Mouse (Mus musculus) midbrain, postnatal 0 days (tissue): ENCODE measurements at regions not wholly inside any gene's neighbourhood (a gene's known extent, or its start where the extent isn't known, plus 50 kb on each side); places are given as distances from the start of the nearest gene placed in this dataset.

ENCODE experiments used
- ATAC-seq: fragments of 200-750 bp; cut with Nextera tagmentation; 2 replicates; pipeline ENCODE4 v1.8.0; 2017; ENCODE audit warnings: moderate number of reproducible peaks, mild to moderate bottlenecking, moderate TSS enrichment, moderate library complexity; ENCODE audit not compliant: low FRiP score
- DNase-seq: peaks from one replicate; pipeline ENCODE4 v3.0.0-alpha.2; 2015; ENCODE audit warnings: low spot score
- H3K27ac ChIP-seq: fragments of 300-500 bp; sonication (generic); 2 replicates; pipeline ENCODE4 v1.5.1; 2014; ENCODE audit warnings: low read depth, mild to moderate bottlenecking, low read length, mixed read lengths
- H3K27me3 ChIP-seq: fragments of 300-500 bp; sonication (generic); 2 replicates; pipeline ENCODE4 v1.6.1; 2014; ENCODE audit warnings: low read length, control low read depth, mixed read lengths; ENCODE audit not compliant: insufficient read depth
- H3K36me3 ChIP-seq: fragments of 300-500 bp; sonication (generic); 2 replicates; pipeline ENCODE4 v1.6.1; 2014; ENCODE audit warnings: low read length, control low read depth, mixed read lengths; ENCODE audit not compliant: insufficient read depth
- H3K4me1 ChIP-seq: fragments of 300-500 bp; sonication (generic); 2 replicates; pipeline ENCODE4 v1.6.1; 2014; ENCODE audit warnings: mild to moderate bottlenecking, control low read depth, antibody characterized with exemption, low read length, mixed read lengths; ENCODE audit not compliant: insufficient read depth
- H3K4me2 ChIP-seq: fragments of 300-500 bp; sonication (generic); 2 replicates; pipeline ENCODE4 v1.6.1; 2014; ENCODE audit warnings: low read depth, mild to moderate bottlenecking, low read length, mixed read lengths; ENCODE audit not compliant: poor library complexity, severe bottlenecking
- H3K4me3 ChIP-seq: fragments of 300-500 bp; sonication (generic); 2 replicates; pipeline ENCODE4 v1.5.1; 2014; ENCODE audit warnings: low read depth, mild to moderate bottlenecking, low read length, moderate library complexity
- H3K9ac ChIP-seq: fragments of 300-500 bp; sonication (generic); replicated peaks from 2 replicates; pipeline ENCODE4 v1.6.1; 2014; ENCODE audit warnings: mild to moderate bottlenecking, low read length, moderate library complexity, mixed read lengths; ENCODE audit not compliant: poor library complexity, severe bottlenecking
- H3K9me3 ChIP-seq: fragments of 300-500 bp; sonication (generic); 2 replicates; pipeline ENCODE4 v1.6.1; 2016; ENCODE audit warnings: low read length, control low read depth
- CTCF ChIP-seq: IDR thresholded peaks from 2 replicates; pipeline ENCODE4 v1.5.1; 2016; ENCODE audit warnings: antibody characterized with exemption, mild to moderate bottlenecking
- WGBS: fragments of 180-500 bp; shearing (Covaris S2); extraction: QIAGEN DNeasy Blood & Tissue Kit; methylation state at CpG from one replicate; pipeline ENCODE4 v1.1.7; 2014; 5-methylcytosine and 5-hydroxymethylcytosine counted together

GRCm38 (mm10) chr11:64590091-64590490 lies 153.6 kb upstream of the F930015N05Rik start:
- Histone ChIP-seq H3K27ac (no peak overlapping the region), H3K27me3 (no peaks in the 10 kb centered on the region), H3K4me1 (no peaks in the 10 kb centered on the region), H3K36me3 (no peaks in the 10 kb centered on the region), H3K9ac (no peak overlapping the region), H3K4me2 (no peak overlapping the region), H3K4me3 (no peak overlapping the region), H3K9me3 (no peaks in the 10 kb centered on the region)
- DNase-seq (no peak), ATAC-seq (no peak)
- WGBS: 87% methylated on average over 4 of the region's 4 CpGs
- no peak for TF ChIP-seq CTCF

- H3K36me3 ChIP-seq: no peaks in the 10 kb centered on the region
- 80% methylated on average over 2 of the region's 2 CpGs for WGBS
- no peak for TF ChIP-seq CTCF
- no peak for ATAC-seq
- H3K4me3 ChIP-seq: no peak overlapping the region
- H3K27me3 ChIP-seq: no peaks in the 10 kb centered on the region
- H3K27ac ChIP-seq: no peak overlapping the region
- H3K9ac ChIP-seq: no peak overlapping the region
- no peaks in the 10 kb centered on the region for H3K4me1 ChIP-seq
- DNase-seq: no peak
- no peak overlapping the region for H3K4me2 ChIP-seq
- no peaks in the 10 kb centered on the region for H3K9me3 ChIP-seq
Observed at GRCm38 (mm10) chr11:64592253-64592652, 155.8 kb upstream of the F930015N05Rik start.

GRCm38 (mm10) chr11:64597305-64597704 lies 160.9 kb upstream of the F930015N05Rik start:
- WGBS: 53% methylated on average over 4 of the region's 4 CpGs
- TF ChIP-seq CTCF: no peak
- Histone ChIP-seq H3K9me3 (no peaks in the 10 kb centered on the region), H3K4me1 (no peaks in the 10 kb centered on the region), H3K36me3 (no peaks in the 10 kb centered on the region), H3K27ac (no peak overlapping the region), H3K9ac (no peak overlapping the region), H3K27me3 (no peaks in the 10 kb centered on the region), H3K4me2 (no peak overlapping the region), H3K4me3 (no peak overlapping the region)
- DNase-seq (peak; percentile 42), ATAC-seq (no peak)

GRCm38 (mm10) chr11:64599178-64599577 lies 162.7 kb upstream of the F930015N05Rik start:
- Histone ChIP-seq H3K27me3 (no peaks in the 10 kb centered on the region), H3K27ac (no peak overlapping the region), H3K9me3 (no peaks in the 10 kb centered on the region), H3K36me3 (no peaks in the 10 kb centered on the region), H3K4me3 (no peak overlapping the region), H3K4me2 (no peak overlapping the region), H3K9ac (no peak overlapping the region), H3K4me1 (no peaks in the 10 kb centered on the region)
- 71% methylated on average over 3 of the region's 3 CpGs for WGBS
- DNase-seq: peak; percentile 41
- no peak for TF ChIP-seq CTCF
- no peak for ATAC-seq

GRCm38 (mm10) chr11:64600201-64601102 lies 164.0 kb upstream of the F930015N05Rik start:
- Histone ChIP-seq H3K9ac (no peak overlapping the region), H3K27ac (no peak overlapping the region), H3K9me3 (no peaks in the 10 kb centered on the region), H3K27me3 (no peaks in the 10 kb centered on the region), H3K4me3 (no peak overlapping the region), H3K36me3 (no peaks in the 10 kb centered on the region), H3K4me1 (no peaks in the 10 kb centered on the region), H3K4me2 (no peak overlapping the region)
- WGBS: 41% methylated on average over 10 of the region's 10 CpGs
- TF ChIP-seq CTCF: no peak
- peak; percentile 59 for DNase-seq
- no peak for ATAC-seq

- Histone ChIP-seq H3K4me3 (no peak overlapping the region), H3K27me3 (no peaks in the 10 kb centered on the region), H3K9me3 (no peaks in the 10 kb centered on the region), H3K27ac (no peak overlapping the region), H3K4me1 (no peaks in the 10 kb centered on the region), H3K4me2 (no peak overlapping the region), H3K36me3 (no peaks in the 10 kb centered on the region), H3K9ac (no peak overlapping the region)
- 77% methylated on average over 2 of the region's 2 CpGs for WGBS
- ATAC-seq (no peak), DNase-seq (no peak)
- TF ChIP-seq CTCF: no peak
Observed at GRCm38 (mm10) chr11:64609043-64609442, 172.6 kb upstream of the F930015N05Rik start.
